18 mouse cellular contexts compared by ENCODE assay signal in genomic region chr5:97973293-97973692, GRCm38 (mm10).
"Had no signal": no experiment of that assay in that cellular context is flagged by ENCODE, and none has a peak within 500 bp of the region (broad histone marks: within the 10 kb centered on the region; RNA-seq: fewer than 3 reads in every experiment).

No protein-coding gene starts in this region.

- H3K27me3 ChIP-seq: lung, embryonic 15.5 days; megakaryocyte, embryonic 14.5 days; midbrain, embryonic 13.5 days; midbrain, embryonic 15.5 days; neural tube, embryonic 12.5 days; stomach, embryonic 15.5 days had no signal

- H3K36me3 ChIP-seq: lung, embryonic 15.5 days; midbrain, embryonic 13.5 days; midbrain, embryonic 15.5 days had no signal

- H3K9ac ChIP-seq: liver, postnatal 0 days; lung, embryonic 15.5 days; midbrain, embryonic 13.5 days; midbrain, embryonic 15.5 days; neural tube, embryonic 12.5 days; stomach, embryonic 15.5 days had no signal

- H3K4me1 ChIP-seq: lung, embryonic 15.5 days; megakaryocyte, embryonic 14.5 days; midbrain, embryonic 13.5 days; midbrain, embryonic 15.5 days; neural tube, embryonic 12.5 days; stomach, embryonic 15.5 days had no signal

- ATAC-seq: liver, postnatal 0 days; lung, postnatal 0 days; midbrain, embryonic 13.5 days; midbrain, embryonic 15.5 days had no signal

- DNase-seq: liver, postnatal 0 days; lung, adult 2 months; lung, postnatal 14 days; lung, postnatal 36 days; right cerebral cortex, postnatal 14 days; thymus, adult 2 months; thymus, postnatal 25 days; thymus, postnatal 4 days had no signal

- H3K4me3 ChIP-seq: lung, embryonic 15.5 days; megakaryocyte, embryonic 14.5 days; midbrain, embryonic 13.5 days; midbrain, embryonic 15.5 days; neural tube, embryonic 12.5 days; stomach, embryonic 15.5 days had no signal

- H3K9me3 ChIP-seq: lung, embryonic 15.5 days; megakaryocyte, embryonic 14.5 days; midbrain, embryonic 13.5 days; midbrain, embryonic 15.5 days; neural tube, embryonic 12.5 days; stomach, embryonic 15.5 days had no signal

- H3K27ac ChIP-seq: lung, embryonic 15.5 days; macrophage; midbrain, embryonic 13.5 days; midbrain, embryonic 15.5 days; neural tube, embryonic 12.5 days; stomach, embryonic 15.5 days; stomach, postnatal 0 days had no signal

- H3K4me2 ChIP-seq: lung, embryonic 15.5 days; midbrain, embryonic 11.5 days; midbrain, embryonic 13.5 days; midbrain, embryonic 15.5 days; neural tube, embryonic 12.5 days; stomach, embryonic 15.5 days had no signal
